Mouse (Mus musculus): ENCODE measurements around the gene Macrod2. TPM values are rescaled to one million over a fixed set of nuclear protein-coding genes. Genes with fewer than 3 reads are reported as not detected.

Macrod2 gene
- polyA plus RNA-seq, 1 experiment = 3.8 TPM

- Histone ChIP-seq H3K4me3 (ENCODE audit: low read depth, low read length) (no peak overlapping the region), H3K36me3 (ENCODE audit: control insufficient read depth, insufficient read depth, low read length) (no peaks in the 10 kb centered on the region), H3K27me3 (ENCODE audit: control insufficient read depth, insufficient read depth, low read length) (no peaks in the 10 kb centered on the region), H3K27ac (ENCODE audit: insufficient read depth, low read depth, low read length) (no peak overlapping the region), H3K4me1 (ENCODE audit: control insufficient read depth, insufficient read depth, insufficient read length, low read length) (no peaks in the 10 kb centered on the region)
- TF ChIP-seq CTCF (IDR thresholded peaks at IDR 0.05; ENCODE audit: extremely low read depth, insufficient read length, insufficient replicate concordance, low read depth, low read length) (no peak), POLR2A (IDR thresholded peaks at IDR 0.05; ENCODE audit: low read depth, low read length) (no peak)
- WGBS = 60% methylated on average over 1 of the region's 1 CpGs
Observed at GRCm38 (mm10) chr2:141008458-141008857, 613.3 kb downstream of the Macrod2 start.

- no peaks in the 10 kb centered on the region for H3K4me1 ChIP-seq (ENCODE audit: control insufficient read depth, insufficient read depth, insufficient read length, low read length)
- no peak overlapping the region for H3K4me3 ChIP-seq (ENCODE audit: low read depth, low read length)
- no peaks in the 10 kb centered on the region for H3K36me3 ChIP-seq (ENCODE audit: control insufficient read depth, insufficient read depth, low read length)
- no peak overlapping the region for H3K27ac ChIP-seq (ENCODE audit: insufficient read depth, low read depth, low read length)
- 77% methylated on average over 8 of the region's 8 CpGs for WGBS
- no peaks in the 10 kb centered on the region for H3K27me3 ChIP-seq (ENCODE audit: control insufficient read depth, insufficient read depth, low read length)
- no peak for TF ChIP-seq POLR2A (IDR thresholded peaks at IDR 0.05; ENCODE audit: low read depth, low read length)
- no peak for TF ChIP-seq CTCF (IDR thresholded peaks at IDR 0.05; ENCODE audit: extremely low read depth, insufficient read length, insufficient replicate concordance, low read depth, low read length)
Observed at GRCm38 (mm10) chr2:141013443-141014165, 618.5 kb downstream of the Macrod2 start.

DNA sequence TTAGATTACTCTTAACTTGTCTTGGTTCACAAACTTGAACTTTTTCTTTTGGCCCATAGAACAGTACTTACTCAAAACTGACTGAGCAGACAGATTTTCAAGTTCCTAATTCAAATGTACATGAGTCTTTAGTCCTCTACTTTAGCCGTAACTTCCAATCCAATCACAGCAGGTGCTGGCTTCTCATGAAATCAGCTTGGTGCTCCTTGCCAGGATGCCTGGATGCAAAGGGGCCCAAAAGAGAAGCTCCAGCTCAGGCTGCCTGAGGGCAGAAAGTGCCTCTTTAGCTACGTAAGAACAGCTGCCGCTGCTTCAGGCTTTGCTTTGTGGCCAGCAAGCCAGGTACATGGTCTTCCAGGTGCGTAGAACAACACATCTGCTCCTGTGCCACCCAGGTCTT, 627.9 kb downstream of the Macrod2 start:
- no peak overlapping the region for H3K4me3 ChIP-seq (ENCODE audit: low read depth, low read length)
- no peaks in the 10 kb centered on the region for H3K4me1 ChIP-seq (ENCODE audit: control insufficient read depth, insufficient read depth, insufficient read length, low read length)
- H3K36me3 ChIP-seq (ENCODE audit: control insufficient read depth, insufficient read depth, low read length) = no peaks in the 10 kb centered on the region
- TF ChIP-seq POLR2A (IDR thresholded peaks at IDR 0.05; ENCODE audit: low read depth, low read length) = no peak
- no peak for TF ChIP-seq CTCF (IDR thresholded peaks at IDR 0.05; ENCODE audit: extremely low read depth, insufficient read length, insufficient replicate concordance, low read depth, low read length)
- no peaks in the 10 kb centered on the region for H3K27me3 ChIP-seq (ENCODE audit: control insufficient read depth, insufficient read depth, low read length)
- 86% methylated on average over 4 of the region's 4 CpGs for WGBS
- H3K27ac ChIP-seq (ENCODE audit: insufficient read depth, low read depth, low read length) = no peak overlapping the region

- WGBS = 65% methylated on average over 7 of the region's 7 CpGs
- H3K4me3 ChIP-seq (ENCODE audit: low read depth, low read length) = no peak overlapping the region
- no peaks in the 10 kb centered on the region for H3K4me1 ChIP-seq (ENCODE audit: control insufficient read depth, insufficient read depth, insufficient read length, low read length)
- H3K27me3 ChIP-seq (ENCODE audit: control insufficient read depth, insufficient read depth, low read length) = no peaks in the 10 kb centered on the region
- TF ChIP-seq POLR2A (IDR thresholded peaks at IDR 0.05; ENCODE audit: low read depth, low read length) (no peak), CTCF (IDR thresholded peaks at IDR 0.05; ENCODE audit: extremely low read depth, insufficient read length, insufficient replicate concordance, low read depth, low read length) (no peak)
- H3K27ac ChIP-seq (ENCODE audit: insufficient read depth, low read depth, low read length) = no peak overlapping the region
- H3K36me3 ChIP-seq (ENCODE audit: control insufficient read depth, insufficient read depth, low read length) = no peaks in the 10 kb centered on the region
Observed at GRCm38 (mm10) chr2:141023916-141024315, 628.8 kb downstream of the Macrod2 start.

- Histone ChIP-seq H3K27me3 (ENCODE audit: control insufficient read depth, insufficient read depth, low read length) (no peaks in the 10 kb centered on the region), H3K4me1 (ENCODE audit: control insufficient read depth, insufficient read depth, insufficient read length, low read length) (no peaks in the 10 kb centered on the region)
- WGBS = 67% methylated on average over 6 of the region's 6 CpGs
Observed at GRCm38 (mm10) chr2:141024316-141025043, 629.4 kb downstream of the Macrod2 start.

DNA sequence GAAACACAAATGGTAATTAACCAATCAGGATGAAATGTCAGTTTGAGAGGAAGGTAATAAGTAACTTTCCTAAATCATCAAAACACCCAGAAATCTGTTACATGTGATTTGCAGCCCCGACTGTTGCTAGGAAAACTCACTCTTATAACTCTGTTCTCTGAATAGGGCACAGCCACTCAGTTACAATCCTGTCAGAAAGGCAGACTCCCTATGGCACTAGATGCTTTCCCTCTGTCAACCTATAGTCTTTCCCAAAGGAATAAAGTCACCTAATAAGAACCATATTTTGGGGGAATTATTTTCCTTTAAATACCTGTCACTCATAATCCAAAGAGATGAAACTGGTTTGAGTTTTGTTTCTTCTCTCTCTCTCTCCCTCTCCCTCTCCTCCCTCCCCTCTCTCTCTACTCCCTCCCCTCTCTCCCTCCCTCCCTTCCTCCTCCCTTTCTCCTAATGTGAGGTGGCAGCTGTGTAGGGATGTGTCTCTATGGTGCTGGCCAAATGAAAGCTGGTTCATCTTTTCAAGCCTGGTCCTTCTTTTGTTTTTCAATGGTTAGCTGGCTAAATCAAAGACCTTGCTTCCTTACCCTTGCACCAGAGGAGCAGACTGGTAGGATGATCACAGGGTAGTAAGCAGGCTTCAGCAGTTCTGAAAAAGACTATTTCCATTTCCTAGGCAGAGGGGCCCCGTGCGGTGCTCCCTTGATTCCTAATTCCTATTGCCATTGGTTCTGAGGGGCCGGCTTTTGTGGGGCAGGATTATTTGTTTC, 661.8 kb downstream of the Macrod2 start:
- no peaks in the 10 kb centered on the region for H3K4me1 ChIP-seq (ENCODE audit: control insufficient read depth, insufficient read depth, insufficient read length, low read length)
- WGBS = 64% methylated on average over 4 of the region's 4 CpGs
- H3K36me3 ChIP-seq (ENCODE audit: control insufficient read depth, insufficient read depth, low read length) = no peaks in the 10 kb centered on the region
- H3K27ac ChIP-seq (ENCODE audit: insufficient read depth, low read depth, low read length) = no peak overlapping the region
- no peaks in the 10 kb centered on the region for H3K27me3 ChIP-seq (ENCODE audit: control insufficient read depth, insufficient read depth, low read length)
- H3K4me3 ChIP-seq (ENCODE audit: low read depth, low read length) = no peak overlapping the region
- TF ChIP-seq POLR2A (IDR thresholded peaks at IDR 0.05; ENCODE audit: low read depth, low read length) = no peak
- no peak for TF ChIP-seq CTCF (IDR thresholded peaks at IDR 0.05; ENCODE audit: extremely low read depth, insufficient read length, insufficient replicate concordance, low read depth, low read length)

More at GRCm38 (mm10) chr2:141024316-141025043, 629.4 kb downstream of the Macrod2 start:
- H3K36me3 ChIP-seq (ENCODE audit: control insufficient read depth, insufficient read depth, low read length) = no peaks in the 10 kb centered on the region
- TF ChIP-seq POLR2A (IDR thresholded peaks at IDR 0.05; ENCODE audit: low read depth, low read length) = no peak
- no peak overlapping the region for H3K27ac ChIP-seq (ENCODE audit: insufficient read depth, low read depth, low read length)
- no peak overlapping the region for H3K4me3 ChIP-seq (ENCODE audit: low read depth, low read length)

GRCm38 (mm10) chr2:141057455-141057833, 662.3 kb downstream of the Macrod2 start:
- TF ChIP-seq CTCF (IDR thresholded peaks at IDR 0.05; ENCODE audit: extremely low read depth, insufficient read length, insufficient replicate concordance, low read depth, low read length) (no peak), POLR2A (IDR thresholded peaks at IDR 0.05; ENCODE audit: low read depth, low read length) (no peak)
- H3K27me3 ChIP-seq (ENCODE audit: control insufficient read depth, insufficient read depth, low read length) = no peaks in the 10 kb centered on the region
- no peaks in the 10 kb centered on the region for H3K4me1 ChIP-seq (ENCODE audit: control insufficient read depth, insufficient read depth, insufficient read length, low read length)
- 78% methylated on average over 4 of the region's 4 CpGs for WGBS
- H3K36me3 ChIP-seq (ENCODE audit: control insufficient read depth, insufficient read depth, low read length) = no peaks in the 10 kb centered on the region
- no peak overlapping the region for H3K27ac ChIP-seq (ENCODE audit: insufficient read depth, low read depth, low read length)
- H3K4me3 ChIP-seq (ENCODE audit: low read depth, low read length) = no peak overlapping the region
